Mouse (Mus musculus): ENCODE data around the gene Ccnf. TPM values are rescaled to one million over a fixed set of nuclear protein-coding genes. Genes with fewer than 3 reads are reported as not detected.
A peak's percentile ranks its signal among the peaks of the same experiment; 100 is the strongest.

The Ccnf gene
- total RNA-seq, 2 experiments from 2014 or later, result 0.61 to 1.1 TPM

DNA sequence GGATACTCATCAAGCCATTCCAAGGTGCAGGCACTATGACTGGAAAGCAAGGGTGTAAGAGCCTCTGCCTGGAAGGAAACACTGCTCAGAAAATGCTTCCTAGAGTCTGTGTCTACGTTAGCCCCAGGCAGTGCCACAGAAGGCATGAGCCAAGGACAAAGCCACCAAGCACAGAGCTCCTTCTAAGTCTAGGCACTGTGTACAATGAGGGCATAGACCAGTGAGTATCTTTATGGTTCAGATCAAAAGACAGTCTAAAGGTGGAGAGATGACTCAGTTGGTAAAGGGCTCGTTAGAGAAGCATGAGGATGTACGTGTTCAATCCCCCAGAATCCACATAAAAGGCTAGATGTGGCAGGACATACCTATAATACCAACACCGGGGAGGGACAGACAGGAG, 50.2 kb downstream of the Ccnf start:
- no peak for DNase-seq

DNA sequence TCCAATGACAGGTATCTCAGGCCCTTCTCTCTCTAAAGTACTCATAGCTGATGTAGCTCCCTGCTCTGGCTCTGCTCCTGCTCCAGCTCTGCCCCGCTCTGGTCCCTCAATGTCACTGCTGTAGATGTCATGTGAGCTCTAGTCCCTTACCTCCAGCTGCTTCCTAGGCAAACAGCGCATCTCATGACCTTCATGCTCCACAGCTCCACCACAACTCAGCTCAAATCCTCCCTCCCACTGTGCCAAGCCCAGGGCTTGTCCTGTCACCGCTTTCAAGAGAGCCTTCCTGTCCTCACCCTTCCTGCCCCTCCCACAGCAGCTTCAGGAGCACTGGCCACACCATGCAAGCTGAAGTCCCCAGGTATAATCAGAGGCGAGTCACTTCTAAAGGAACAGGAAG, 51.5 kb downstream of the Ccnf start:
- no peak for DNase-seq

DNA sequence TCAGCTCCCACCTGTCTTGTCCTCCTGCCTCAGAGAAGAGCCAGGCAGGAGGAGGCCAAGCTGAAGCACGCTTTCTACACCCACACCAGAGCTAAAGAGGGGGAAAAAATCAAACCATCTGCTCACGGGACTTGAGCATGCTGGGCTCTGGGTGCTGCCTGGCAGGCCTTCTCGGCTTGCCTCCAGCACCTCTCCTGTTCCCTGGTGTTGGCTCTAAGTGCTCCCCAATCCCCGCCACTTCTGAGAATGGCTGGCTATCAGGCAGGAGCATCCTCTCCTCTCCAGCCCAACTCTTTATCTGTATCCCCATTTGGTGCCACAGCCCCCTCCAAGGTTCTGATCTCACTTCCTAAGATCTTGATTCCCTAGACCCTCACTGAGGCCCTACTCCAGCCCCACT, 52.0 kb downstream of the Ccnf start:
- no peak for DNase-seq

DNA sequence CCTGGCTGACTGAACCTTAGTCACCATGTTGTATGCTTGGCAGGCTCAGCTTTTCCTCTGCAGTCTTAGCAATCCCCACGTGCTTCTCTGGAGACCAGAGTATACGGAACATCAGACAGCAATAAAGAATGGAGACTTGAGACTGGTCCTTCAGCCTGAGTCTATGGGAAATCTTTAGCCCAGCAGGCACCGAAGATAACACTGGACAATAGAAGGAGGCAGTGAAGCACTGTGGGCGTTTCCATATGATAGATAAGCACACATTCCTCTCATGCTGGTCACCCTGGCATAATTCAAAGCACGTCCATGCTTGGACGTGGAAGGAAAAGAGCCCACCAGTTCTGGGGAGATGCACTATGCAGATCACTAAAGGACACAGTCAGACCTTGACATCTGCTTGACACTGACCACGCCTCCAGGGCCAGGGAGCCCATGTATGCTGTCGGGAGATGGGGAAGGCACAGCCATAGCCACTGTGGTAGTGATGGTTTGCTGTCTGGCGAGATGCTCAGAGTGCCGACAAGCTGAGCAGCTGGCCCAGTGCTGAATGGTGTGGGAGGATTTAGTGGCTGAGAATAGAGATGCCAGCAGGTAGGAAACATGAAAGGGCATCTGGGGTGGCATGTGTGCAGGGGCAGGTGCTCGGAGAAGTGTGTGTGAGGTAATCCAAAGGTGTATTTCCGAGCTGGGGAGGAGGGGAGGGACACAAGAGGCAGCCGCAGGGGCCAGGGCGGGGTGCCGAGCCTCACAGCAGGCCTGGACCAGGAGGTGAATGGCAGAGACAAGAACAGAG, 54.1 kb downstream of the Ccnf start:
- no peak for DNase-seq

DNA sequence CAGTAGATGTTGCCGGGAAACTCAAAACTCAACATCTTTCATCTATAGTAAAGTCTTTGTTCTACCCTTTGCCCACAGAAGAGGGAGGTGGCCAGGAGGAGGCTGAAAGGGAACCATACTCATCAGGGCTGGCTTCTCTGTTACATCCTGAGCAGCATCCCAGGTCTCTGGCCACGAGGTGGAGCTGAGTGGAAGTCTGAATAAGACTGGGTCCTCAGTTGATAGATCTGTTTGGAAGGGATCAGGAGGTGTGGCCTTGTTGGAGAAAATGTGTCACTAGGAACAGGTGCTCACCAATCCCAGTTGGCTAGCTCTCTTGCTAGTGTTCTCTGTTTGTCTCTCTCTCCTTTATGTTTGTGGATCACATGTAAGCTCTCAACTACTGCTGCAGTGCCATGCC, 55.9 kb downstream of the Ccnf start:
- no peak for DNase-seq

DNA sequence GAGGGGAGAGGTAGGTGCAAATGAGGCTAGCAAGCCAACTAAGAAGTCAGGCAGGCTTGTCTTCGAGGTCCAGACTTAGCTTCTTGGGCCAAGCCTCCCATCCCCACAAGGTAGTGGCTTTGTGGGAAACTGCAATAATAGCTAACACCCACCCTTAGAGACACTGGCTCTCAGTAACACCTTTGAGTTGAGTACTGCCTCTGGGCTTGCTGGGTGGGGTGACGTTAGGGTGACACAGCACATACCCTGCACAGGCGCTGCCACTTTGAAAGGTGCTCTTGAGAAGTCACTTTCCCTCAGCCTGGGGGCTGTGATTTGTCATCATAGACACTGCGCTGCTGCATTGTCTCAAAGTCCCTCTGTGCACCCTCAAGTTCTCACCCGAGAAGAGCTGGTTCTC, 57.5 kb downstream of the Ccnf start:
- no peak for DNase-seq

DNA sequence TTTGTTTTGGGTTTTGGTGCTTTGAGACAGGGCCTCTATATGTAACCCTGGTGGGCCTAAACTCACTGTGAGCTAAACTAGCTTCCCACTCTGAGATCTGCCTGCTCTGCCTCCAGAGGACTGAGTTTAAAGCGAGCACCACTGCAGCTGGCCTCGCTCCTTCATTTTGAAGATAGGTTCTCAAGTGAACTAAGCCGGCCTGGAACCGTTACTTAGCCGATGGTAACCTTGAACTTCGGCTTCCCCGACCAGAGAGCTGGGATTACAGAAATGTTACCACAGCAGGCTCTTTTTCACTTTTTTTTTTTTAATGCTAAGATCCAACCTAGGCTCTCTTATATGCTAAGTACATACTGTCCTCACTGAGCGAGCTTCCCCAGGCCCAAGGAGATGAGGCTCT, 58.0 kb downstream of the Ccnf start:
- no peak for DNase-seq

DNA sequence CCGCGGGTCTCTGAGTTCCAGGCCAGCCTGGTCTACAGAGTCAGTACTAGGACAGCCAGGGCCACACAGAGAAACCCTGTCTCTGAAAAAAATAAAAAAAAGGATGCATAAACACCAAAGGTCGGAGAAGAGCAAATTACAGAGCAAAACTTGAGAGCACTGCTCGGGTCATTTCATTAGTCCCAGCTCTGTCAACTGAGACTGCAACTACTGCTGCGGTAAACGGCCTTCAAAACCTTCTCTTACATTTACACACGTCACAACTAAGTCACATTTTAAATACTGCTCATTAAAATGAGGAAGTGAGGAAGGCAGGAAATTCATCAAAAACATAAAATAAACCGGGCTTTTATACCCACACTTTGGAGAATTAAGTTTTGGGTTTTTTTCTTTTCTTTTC, 58.4 kb downstream of the Ccnf start:
- no peak for DNase-seq

DNA sequence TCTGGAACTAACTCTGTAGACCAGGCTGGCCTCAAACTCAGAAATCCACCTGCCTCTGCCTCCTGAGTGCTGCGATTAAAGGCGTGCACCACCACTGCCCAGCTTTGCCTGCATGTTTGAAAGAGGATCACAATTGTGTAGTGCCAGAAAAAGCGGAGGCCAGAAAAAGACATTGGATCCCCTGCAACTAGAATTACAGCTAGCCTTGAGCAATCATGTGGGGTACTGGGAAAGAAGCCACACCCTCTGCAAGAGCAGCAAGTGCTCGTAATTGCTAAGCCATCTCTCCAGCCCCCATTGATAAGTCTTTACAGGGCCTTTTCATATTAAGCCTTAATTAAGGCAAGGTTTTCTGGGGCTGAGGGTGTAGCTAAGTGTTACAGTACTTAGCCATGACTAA, 59.8 kb downstream of the Ccnf start:
- peak; percentile 43 for DNase-seq

DNA sequence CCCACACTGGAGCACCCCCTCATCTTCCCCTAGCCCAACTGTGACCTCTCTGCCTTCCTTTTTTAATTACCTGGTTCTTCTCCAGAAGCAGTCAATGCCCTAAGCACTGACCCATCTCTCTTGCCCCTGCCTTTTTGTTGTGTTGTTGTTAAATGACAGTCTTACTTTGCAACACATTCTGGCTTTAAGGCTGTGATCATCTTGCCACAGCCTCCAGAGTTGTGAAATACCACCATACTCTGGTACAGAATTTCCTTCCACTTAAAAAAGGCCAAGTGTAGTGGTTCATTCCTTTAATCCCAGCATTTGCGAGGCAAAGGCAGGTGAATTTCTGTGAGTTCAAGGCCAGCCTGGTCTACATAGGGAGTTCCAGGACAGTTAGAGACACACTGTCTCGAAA, 60.4 kb downstream of the Ccnf start:
- no peak for DNase-seq

DNA sequence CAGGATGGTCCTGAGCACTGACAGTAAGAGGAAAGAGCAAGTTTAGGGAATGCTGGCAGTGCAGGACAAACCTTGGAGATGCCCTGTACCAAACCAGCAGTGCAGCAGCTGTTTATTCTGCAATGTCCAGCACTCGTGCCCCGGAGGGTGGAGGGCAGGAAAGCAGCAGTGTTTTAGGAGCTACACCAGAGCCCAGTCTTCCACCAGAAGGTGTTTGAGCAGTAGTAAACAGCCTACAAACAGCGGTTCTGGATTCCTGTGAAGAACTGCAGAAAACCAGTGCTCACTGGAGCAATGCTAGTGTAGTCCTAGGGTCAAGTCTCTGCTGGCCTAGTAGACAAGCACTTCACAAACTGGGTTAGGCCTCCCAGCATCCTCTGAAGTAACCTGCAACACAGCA, 77.0 kb downstream of the Ccnf start:
- DNase-seq, result no peak

DNA sequence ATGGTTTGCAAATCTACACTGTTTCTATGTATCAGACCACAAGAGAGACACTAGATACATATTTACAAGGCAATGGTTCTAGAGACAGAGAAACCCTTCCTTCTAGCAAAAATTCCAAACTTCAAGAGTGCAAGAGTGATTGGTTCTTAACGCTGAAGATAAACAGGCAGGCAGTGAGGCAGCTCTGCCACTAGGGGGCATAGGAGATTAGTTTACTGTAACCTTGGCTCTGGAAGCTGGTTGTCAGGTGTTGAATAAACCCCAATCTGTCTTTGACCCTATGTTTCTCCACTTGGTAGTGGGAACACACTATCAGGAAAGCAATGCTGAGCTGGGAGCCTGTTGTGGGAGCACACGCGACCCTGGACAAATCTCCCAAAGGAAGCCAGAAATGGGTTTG, 77.9 kb downstream of the Ccnf start:
- DNase-seq, result no peak

Small RNA genes lying within 50 kb of the gene (microRNA-seq; reads per million reads assigned to microRNA genes)
- gene Mir5134 (ENCODE audit: borderline replicate concordance in 2 of 2), result 0 to 0.26 reads per million in 2 experiments
- 0 reads per million in 2 experiments for gene Mir6965 (ENCODE audit: borderline replicate concordance in 2 of 2)

Other genes with a start within 250 kb of the Ccnf start
- gene Prss27, start 213.3 kb downstream of the Ccnf start, total RNA-seq (2021), result not detected
- 1 to 10 TPM; 8.5 to 9.1 TPM for gene Kctd5, start 178.0 kb downstream of the Ccnf start, total RNA-seq (2021)
- gene Pdpk1, start 100.6 kb downstream of the Ccnf start, total RNA-seq (2021), result 10 to 100 TPM; 35.2 to 38.6 TPM
- gene Amdhd2, start 87.7 kb downstream of the Ccnf start, total RNA-seq (2021), result 1 to 10 TPM; 8.7 to 9.8 TPM
- 100 to 1,000 TPM; 145 to 159 TPM for gene Atp6v0c, start 81.8 kb downstream of the Ccnf start, total RNA-seq (2021)
- gene Tbc1d24, start 45.9 kb downstream of the Ccnf start, total RNA-seq (2021), result 1 to 10 TPM; 4.1 to 4.6 TPM
- gene Ntn3, start 42.0 kb downstream of the Ccnf start, total RNA-seq (2021), result under 1 TPM; 0.35 to 0.56 TPM
- gene Tedc2, start 30.6 kb downstream of the Ccnf start, total RNA-seq (2021), result 1 to 10 TPM; 1.4 to 1.9 TPM
- gene Abca17, start 99.6 kb upstream of the Ccnf start, total RNA-seq (2021), result not detected
- 1 to 10 TPM; 6.7 to 7.3 TPM for gene Abca3, start 100.5 kb upstream of the Ccnf start, total RNA-seq (2021)
- 10 to 100 TPM; 47.3 to 50.6 TPM for gene Rnps1, start 163.1 kb upstream of the Ccnf start, total RNA-seq (2021)
- gene Eci1, start 175.2 kb upstream of the Ccnf start, total RNA-seq (2021), result 100 to 1,000 TPM; 134 to 161 TPM
- 1 to 10 TPM; 1.0 to 1.5 TPM for gene Dnase1l2, start 191.6 kb upstream of the Ccnf start, total RNA-seq (2021)
- 10 to 100 TPM in 1 of 2 experiments, 1 to 10 TPM in 1; 9.4 to 10.2 TPM for gene E4f1, start 218.8 kb upstream of the Ccnf start, total RNA-seq (2021)
- gene Pgp, start 218.9 kb upstream of the Ccnf start, total RNA-seq (2021), result 10 to 100 TPM; 50.8 to 55.0 TPM
- gene Bricd5, start 222.4 kb upstream of the Ccnf start, total RNA-seq (2021), result not detected
- 10 to 100 TPM; 10.5 to 11.7 TPM for gene Mlst8, start 227.6 kb upstream of the Ccnf start, total RNA-seq (2021)
- under 1 TPM; 0.10 to 0.11 TPM for gene Caskin1, start 237.1 kb upstream of the Ccnf start, total RNA-seq (2021)

Data from gastrocnemius, postnatal 25 days (tissue).